Mouse (Mus musculus): Measurements from ENCODE around the gene 1700088E04Rik.
A peak's percentile ranks its signal among the peaks of the same experiment; 100 is the strongest.

1700088E04Rik gene

GRCm38 (mm10) chr15:79131442-79131841 is 9.6 kb downstream of the 1700088E04Rik start:
- peak; percentile 96 for DNase-seq (ENCODE audit: low read depth)

- DNase-seq (ENCODE audit: low read depth), result peak; percentile 61
These were observed 10.3 kb downstream of the 1700088E04Rik start for GRCm38 (mm10) chr15:79130782-79131181.

- no peak for DNase-seq (ENCODE audit: low read depth)
These were observed 11.7 kb downstream of the 1700088E04Rik start for GRCm38 (mm10) chr15:79129311-79129710.

GRCm38 (mm10) chr15:79128208-79128607 is 12.8 kb downstream of the 1700088E04Rik start:
- no peak for DNase-seq (ENCODE audit: low read depth)

GRCm38 (mm10) chr15:79127101-79127500 is 14.0 kb downstream of the 1700088E04Rik start:
- DNase-seq (ENCODE audit: low read depth), result no peak

GRCm38 (mm10) chr15:79126217-79126932 is 14.7 kb downstream of the 1700088E04Rik start:
- DNase-seq (ENCODE audit: low read depth), result peak; percentile 84

GRCm38 (mm10) chr15:79124331-79124875 is 16.6 kb downstream of the 1700088E04Rik start:
- no peak for DNase-seq (ENCODE audit: low read depth)

- DNase-seq (ENCODE audit: low read depth), result no peak
These were observed 17.3 kb downstream of the 1700088E04Rik start for GRCm38 (mm10) chr15:79123751-79124150.

GRCm38 (mm10) chr15:79122546-79122945 is 18.5 kb downstream of the 1700088E04Rik start:
- no peak for DNase-seq (ENCODE audit: low read depth)

- DNase-seq (ENCODE audit: low read depth), result no peak
These were observed 18.9 kb downstream of the 1700088E04Rik start for GRCm38 (mm10) chr15:79122119-79122518.

GRCm38 (mm10) chr15:79119491-79119890 is 21.6 kb downstream of the 1700088E04Rik start:
- no peak for DNase-seq (ENCODE audit: low read depth)

- DNase-seq (ENCODE audit: low read depth), result no peak
These were observed 25.8 kb downstream of the 1700088E04Rik start for GRCm38 (mm10) chr15:79115276-79115675.

GRCm38 (mm10) chr15:79111774-79112173 is 29.3 kb downstream of the 1700088E04Rik start:
- peak; percentile 60 for DNase-seq (ENCODE audit: low read depth)

- peak; percentile 53 for DNase-seq (ENCODE audit: low read depth)
These were observed 30.5 kb downstream of the 1700088E04Rik start for GRCm38 (mm10) chr15:79110528-79110927.

GRCm38 (mm10) chr15:79110031-79110430 is 31.0 kb downstream of the 1700088E04Rik start:
- no peak for DNase-seq (ENCODE audit: low read depth)

- peak; percentile 34 for DNase-seq (ENCODE audit: low read depth)
These were observed 31.6 kb downstream of the 1700088E04Rik start for GRCm38 (mm10) chr15:79109321-79109934.

- DNase-seq (ENCODE audit: low read depth), result peak; percentile 80
These were observed 32.4 kb downstream of the 1700088E04Rik start, which contains the start of gene Micall1 for GRCm38 (mm10) chr15:79108421-79109320. Gene Micall1 (plus strand): TSS chr15:79108898.

GRCm38 (mm10) chr15:79107966-79108365 is 33.1 kb downstream of the 1700088E04Rik start:
- DNase-seq (ENCODE audit: low read depth), result peak; percentile 90

GRCm38 (mm10) chr15:79105804-79106203 is 35.2 kb downstream of the 1700088E04Rik start:
- DNase-seq (ENCODE audit: low read depth), result no peak

GRCm38 (mm10) chr15:79103264-79103663 is 37.8 kb downstream of the 1700088E04Rik start:
- DNase-seq (ENCODE audit: low read depth), result no peak

- DNase-seq (ENCODE audit: low read depth), result no peak
These were observed 39.5 kb downstream of the 1700088E04Rik start for GRCm38 (mm10) chr15:79101531-79101930.

GRCm38 (mm10) chr15:79100391-79100790 is 40.7 kb downstream of the 1700088E04Rik start:
- DNase-seq (ENCODE audit: low read depth), result peak; percentile 58

All from NIH3T3 (cell line).